Mouse (Mus musculus): ENCODE results near the gene Naxd. TPM values are rescaled to one million over a fixed set of nuclear protein-coding genes. Genes with fewer than 3 reads are reported as not detected.

Gene Naxd
- total and polyA plus RNA-seq, 3 experiments = 31.2 to 56.9 (median 32.7) TPM

DNA sequence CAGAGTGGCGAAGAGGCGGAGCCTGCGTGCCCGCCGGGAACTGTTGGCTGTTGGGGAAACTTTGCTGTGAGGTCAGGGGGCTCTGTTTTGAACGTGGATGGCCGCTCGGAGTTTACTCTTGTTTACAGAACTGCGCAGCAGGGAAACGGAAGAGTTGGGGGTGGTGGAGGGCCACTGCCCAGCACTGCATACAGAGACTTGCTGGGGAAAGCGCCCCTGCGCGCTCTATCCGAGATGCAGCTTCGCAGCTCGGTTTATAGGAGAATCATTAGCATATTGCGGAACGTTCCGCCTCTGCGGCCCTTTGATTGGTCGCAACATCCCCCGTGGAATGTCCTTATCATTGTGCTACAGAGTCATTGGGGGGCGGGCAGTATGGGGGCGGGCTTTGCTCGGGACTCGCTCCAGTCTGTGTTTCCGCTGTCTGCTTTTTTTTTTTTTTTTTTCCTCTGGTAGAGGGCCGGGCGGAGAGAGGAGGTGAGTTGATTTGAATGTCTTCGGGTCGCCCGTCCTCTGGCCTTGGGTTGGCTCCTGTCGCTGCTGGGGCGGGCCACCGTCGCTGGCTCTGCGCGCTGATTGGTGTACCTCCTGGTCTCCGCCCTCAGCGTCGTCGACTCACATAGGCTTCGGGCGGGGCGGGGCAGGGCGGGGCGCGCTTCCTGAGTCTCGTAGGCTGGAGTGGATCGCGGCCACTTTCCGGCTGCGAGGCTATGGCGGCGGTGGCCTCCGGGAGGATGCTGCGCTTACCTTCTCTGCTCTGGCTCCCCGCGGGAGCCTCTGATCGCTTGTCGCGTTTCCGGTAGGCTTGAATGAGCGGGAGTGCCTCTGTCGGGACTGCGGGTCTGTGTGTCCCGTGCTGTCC is 60.7 kb downstream of the Naxd start:
- no peaks in the 10 kb centered on the region for H3K36me3 ChIP-seq (ENCODE audit: control insufficient read depth, insufficient read depth, low read length)
- H3K27ac ChIP-seq = peak overlapping the region; percentile 98
- WGBS = under 1% methylated on average over 67 of the region's 67 CpGs
- no peaks in the 10 kb centered on the region for H3K27me3 ChIP-seq (ENCODE audit: control insufficient read depth, insufficient read depth, low read length)
- H3K9ac ChIP-seq (ENCODE audit: low read depth, low read length) = peak overlapping the region; percentile 84
- peak overlapping the region; percentile 77 for H3K4me3 ChIP-seq
- DNase-seq = peak; percentile 96 to 98
- peaks cover 3% of the 10 kb centered on the region; the same call in 1 of the 2 replicates for H3K4me1 ChIP-seq (ENCODE audit: control insufficient read depth, insufficient read depth, low read length)
- TF ChIP-seq POLR2A (IDR thresholded peaks at IDR 0.05; ENCODE audit: insufficient read depth, low read depth, low read length) (peak; percentile 100), CTCF (IDR thresholded peaks at IDR 0.05) (0 out of 2 replicates have a peak, but pooled peaks have one; percentile 7), EP300 (IDR thresholded peaks at IDR 0.05; ENCODE audit: insufficient read depth, low read depth, low read length) (peak; percentile 95)
- H3K79me2 ChIP-seq (replicated peaks; ENCODE audit: control insufficient read depth, insufficient read depth, low read length) = peaks cover 6% of the 10 kb centered on the region
- intact Hi-C loops (cut with DNase I) = loop anchor here (2.0 to 10.0 kb wide), 2 partner anchors 77 to 217 kb away; partner anchors contain the start of gene Ankrd10

DNA sequence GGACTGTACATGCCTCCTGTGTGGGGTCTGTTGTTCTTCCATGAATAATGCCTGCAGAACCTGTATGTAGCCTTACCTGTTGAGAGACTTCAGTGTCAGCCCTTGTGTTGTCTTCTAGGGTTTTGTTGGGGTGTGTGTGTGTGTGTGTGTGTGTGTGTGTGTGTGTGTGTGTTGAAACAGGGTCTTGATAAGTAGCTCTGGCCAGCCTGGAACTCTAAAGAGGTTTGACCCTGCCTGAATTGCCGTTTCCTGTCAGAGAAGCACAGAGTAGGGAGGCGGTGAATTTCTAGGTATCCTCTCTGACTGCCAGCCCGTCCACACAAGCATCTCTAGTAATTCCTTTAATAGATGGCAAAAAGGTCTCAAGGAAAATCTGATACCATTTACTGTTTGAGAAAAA is 62.2 kb downstream of the Naxd start:
- intact Hi-C loops (cut with DNase I) = loop anchor here (10.0 kb wide), 1 partner anchor 215 kb away; no protein-coding TSS in a partner anchor
- WGBS = 33% methylated on average over 3 of the region's 3 CpGs
- no peak overlapping the region for H3K4me3 ChIP-seq
- no peak for DNase-seq
- no peaks in the 10 kb centered on the region for H3K36me3 ChIP-seq (ENCODE audit: control insufficient read depth, insufficient read depth, low read length)
- H3K27me3 ChIP-seq (ENCODE audit: control insufficient read depth, insufficient read depth, low read length) = no peaks in the 10 kb centered on the region
- peaks cover 6% of the 10 kb centered on the region for H3K79me2 ChIP-seq (replicated peaks; ENCODE audit: control insufficient read depth, insufficient read depth, low read length)
- TF ChIP-seq POLR2A (IDR thresholded peaks at IDR 0.05; ENCODE audit: insufficient read depth, low read depth, low read length) = no peak
- TF ChIP-seq EP300 (IDR thresholded peaks at IDR 0.05; ENCODE audit: insufficient read depth, low read depth, low read length) = no peak
- TF ChIP-seq CTCF (IDR thresholded peaks at IDR 0.05) = no peak
- peaks cover 3% of the 10 kb centered on the region; the same call in 1 of the 2 replicates for H3K4me1 ChIP-seq (ENCODE audit: control insufficient read depth, insufficient read depth, low read length)
- H3K27ac ChIP-seq = no peak overlapping the region
- H3K9ac ChIP-seq (ENCODE audit: low read depth, low read length) = no peak overlapping the region

- no peaks in the 10 kb centered on the region; the same call in 1 of the 2 replicates for H3K4me1 ChIP-seq (ENCODE audit: control insufficient read depth, insufficient read depth, low read length)
- intact Hi-C loops (cut with DNase I) = no loop called here
- H3K36me3 ChIP-seq (ENCODE audit: control insufficient read depth, insufficient read depth, low read length) = no peaks in the 10 kb centered on the region
- WGBS = 78% methylated on average over 9 of the region's 9 CpGs
- peaks cover 6% of the 10 kb centered on the region for H3K79me2 ChIP-seq (replicated peaks; ENCODE audit: control insufficient read depth, insufficient read depth, low read length)
- no peak overlapping the region for H3K9ac ChIP-seq (ENCODE audit: low read depth, low read length)
- no peak overlapping the region for H3K27ac ChIP-seq
- H3K4me3 ChIP-seq = no peak overlapping the region
- H3K27me3 ChIP-seq (ENCODE audit: control insufficient read depth, insufficient read depth, low read length) = no peaks in the 10 kb centered on the region
- TF ChIP-seq CTCF (IDR thresholded peaks at IDR 0.05) = no peak
- TF ChIP-seq EP300 (IDR thresholded peaks at IDR 0.05; ENCODE audit: insufficient read depth, low read depth, low read length) = no peak
- TF ChIP-seq POLR2A (IDR thresholded peaks at IDR 0.05; ENCODE audit: insufficient read depth, low read depth, low read length) = no peak
- DNase-seq = no peak
Measured at GRCm38 (mm10) chr8:11560220-11560619, 62.9 kb downstream of the Naxd start.

- no peak for DNase-seq
- H3K27me3 ChIP-seq (ENCODE audit: control insufficient read depth, insufficient read depth, low read length) = no peaks in the 10 kb centered on the region
- peaks cover 6% of the 10 kb centered on the region for H3K79me2 ChIP-seq (replicated peaks; ENCODE audit: control insufficient read depth, insufficient read depth, low read length)
- TF ChIP-seq CTCF (IDR thresholded peaks at IDR 0.05) = no peak
- TF ChIP-seq POLR2A (IDR thresholded peaks at IDR 0.05; ENCODE audit: insufficient read depth, low read depth, low read length) = no peak
- TF ChIP-seq EP300 (IDR thresholded peaks at IDR 0.05; ENCODE audit: insufficient read depth, low read depth, low read length) = no peak
- intact Hi-C loops (cut with DNase I) = no loop called here
- H3K27ac ChIP-seq = no peak overlapping the region
- WGBS = 85% methylated on average over 5 of the region's 5 CpGs
- H3K36me3 ChIP-seq (ENCODE audit: control insufficient read depth, insufficient read depth, low read length) = no peaks in the 10 kb centered on the region
- no peak overlapping the region for H3K4me3 ChIP-seq
- H3K4me1 ChIP-seq (ENCODE audit: control insufficient read depth, insufficient read depth, low read length) = no peaks in the 10 kb centered on the region
- H3K9ac ChIP-seq (ENCODE audit: low read depth, low read length) = no peak overlapping the region
Measured at GRCm38 (mm10) chr8:11564236-11564635, 66.9 kb downstream of the Naxd start.

Other genes starting within 250 kb of the Naxd start
- gene Col4a2, start 184.7 kb upstream of the Naxd start, total RNA-seq (2021) = 100 to 1,000 TPM; 139 to 172 TPM
- 104 and 139 TPM in 2 replicates for gene Col4a2, start 184.7 kb upstream of the Naxd start, polyA plus RNA-seq (2012; rRNA removed)
- 100 to 1,000 TPM; 221 to 311 TPM for gene Col4a1, start 184.7 kb upstream of the Naxd start, total RNA-seq (2021)
- gene Col4a1, start 184.7 kb upstream of the Naxd start, polyA plus RNA-seq (2012; rRNA removed) = 258 and 384 TPM in 2 replicates
- gene Rab20, start 18.8 kb upstream of the Naxd start, total RNA-seq (2021) = 10 to 100 TPM; 17.8 to 27.4 TPM
- 40.9 and 46.8 TPM in 2 replicates for gene Rab20, start 18.8 kb upstream of the Naxd start, polyA plus RNA-seq (2012; rRNA removed)
- 10 to 100 TPM; 46.5 to 47.7 TPM for gene Cars2, start 53.3 kb downstream of the Naxd start, total RNA-seq (2021)
- gene Cars2, start 53.3 kb downstream of the Naxd start, polyA plus RNA-seq (2012; rRNA removed) = 49.8 and 66.0 TPM in 2 replicates
- gene Ing1, start 58.1 kb downstream of the Naxd start, total RNA-seq (2021) = 10 to 100 TPM; 19.9 to 26.9 TPM
- 9.6 and 13.1 TPM in 2 replicates for gene Ing1, start 58.1 kb downstream of the Naxd start, polyA plus RNA-seq (2012; rRNA removed)
- 10 to 100 TPM; 19.3 to 21.5 TPM for gene Ankrd10, start 138.3 kb downstream of the Naxd start, total RNA-seq (2021)
- gene Ankrd10, start 138.3 kb downstream of the Naxd start, polyA plus RNA-seq (2012; rRNA removed) = 39.9 and 57.5 TPM in 2 replicates
- gene 1700016D06Rik, start 203.6 kb downstream of the Naxd start, total RNA-seq (2021) = not detected
- gene 1700016D06Rik, start 203.6 kb downstream of the Naxd start, polyA plus RNA-seq (2012; rRNA removed) = not detected in 2 replicates
- 100 to 1,000 TPM; 114 to 117 TPM for gene Arhgef7, start 230.2 kb downstream of the Naxd start, total RNA-seq (2021)
- gene Arhgef7, start 230.2 kb downstream of the Naxd start, polyA plus RNA-seq (2012; rRNA removed) = 59.7 and 68.7 TPM in 2 replicates